Mouse (Mus musculus) spleen, adult 18-20 months (tissue): ENCODE data around the gene S100a16.

Source experiments
- DNase-seq, 2 experiments: peaks; one replicate each; pipeline ENCODE4 v3.0.0; 2022; ENCODE audit warnings: mixed read lengths in 2 of 2

S100a16 gene

GRCm38 (mm10) chr3:90525421-90525820 is 11.6 kb upstream of the S100a16 start:
- DNase-seq: no peak

- no peak for DNase-seq
These were observed 11.0 kb upstream of the S100a16 start for GRCm38 (mm10) chr3:90526076-90526475.

GRCm38 (mm10) chr3:90526580-90526979 is 10.5 kb upstream of the S100a16 start, which contains the start of gene S100a14:
TSS of gene S100a14 (plus strand) at chr3:90526856.
- no peak for DNase-seq

- DNase-seq: no peak
These were observed 9.7 kb upstream of the S100a16 start for GRCm38 (mm10) chr3:90527291-90527873.

GRCm38 (mm10) chr3:90531713-90532112 is 5.3 kb upstream of the S100a16 start:
- DNase-seq: no peak

- no peak for DNase-seq
These were observed 1.6 kb upstream of the S100a16 start for GRCm38 (mm10) chr3:90535446-90535845.

GRCm38 (mm10) chr3:90537905-90538296 is 847 bp downstream of the S100a16 start:
- DNase-seq: no peak

- DNase-seq: no peak
These were observed 3.9 kb downstream of the S100a16 start for GRCm38 (mm10) chr3:90540904-90541303.

GRCm38 (mm10) chr3:90549676-90550420 is 12.8 kb downstream of the S100a16 start:
- no peak for DNase-seq

- DNase-seq: no peak
These were observed 13.4 kb downstream of the S100a16 start for GRCm38 (mm10) chr3:90550421-90550790.

GRCm38 (mm10) chr3:90552231-90552630 is 15.2 kb downstream of the S100a16 start:
- no peak for DNase-seq

- no peak for DNase-seq
These were observed 18.9 kb downstream of the S100a16 start for GRCm38 (mm10) chr3:90555954-90556353.

- no peak for DNase-seq
These were observed 23.1 kb downstream of the S100a16 start, which contains the start of gene S100a3 for GRCm38 (mm10) chr3:90560008-90560628. TSS of gene S100a3 (plus strand) at chr3:90560578.

- no peak for DNase-seq
These were observed 37.6 kb downstream of the S100a16 start for GRCm38 (mm10) chr3:90574691-90575090.

- no peak for DNase-seq
These were observed 38.3 kb downstream of the S100a16 start for GRCm38 (mm10) chr3:90575320-90575719.

- no peak for DNase-seq
These were observed 39.4 kb downstream of the S100a16 start for GRCm38 (mm10) chr3:90576351-90577001.

- no peak for DNase-seq
These were observed 42.4 kb downstream of the S100a16 start for GRCm38 (mm10) chr3:90579433-90579832.

GRCm38 (mm10) chr3:90581141-90581540 is 44.1 kb downstream of the S100a16 start:
- DNase-seq: no peak

GRCm38 (mm10) chr3:90582156-90582555 is 45.1 kb downstream of the S100a16 start:
- DNase-seq: no peak

- DNase-seq: no peak
These were observed 45.5 kb downstream of the S100a16 start for GRCm38 (mm10) chr3:90582556-90582955.

GRCm38 (mm10) chr3:90583893-90584292 is 46.8 kb downstream of the S100a16 start:
- DNase-seq: no peak

GRCm38 (mm10) chr3:90585595-90585994 is 48.5 kb downstream of the S100a16 start:
- DNase-seq: peak in 1 of 2 experiments; percentile 57

- no peak for DNase-seq
These were observed 49.1 kb downstream of the S100a16 start for GRCm38 (mm10) chr3:90586016-90586643.
